In genomic region chr14:31597446-31597845, GRCm38 (mm10) we compare ENCODE assay signal across 30 mouse cellular contexts. TPM values are rescaled to one million over a fixed set of nuclear protein-coding genes. Genes with fewer than 3 reads are reported as not detected.
DNase-seq lines count a peak whose midpoint lies in the region; ATAC-seq and TF ChIP-seq lines count a peak whose summit lies in the region.
"Had no signal": no experiment of that assay in that cellular context is flagged by ENCODE, and none has a peak within 500 bp of the region (broad histone marks: within the 10 kb centered on the region; RNA-seq: fewer than 3 reads in every experiment).

No protein-coding gene starts in this region.

- no peaks in the 10 kb centered on the region for H3K27me3 ChIP-seq in liver, postnatal 0 days (ENCODE audit: insufficient read depth, low read length)
- no peaks in the 10 kb centered on the region for H3K27me3 ChIP-seq in liver, embryonic 11.5 days (replicated peaks; ENCODE audit: control insufficient read depth, insufficient read depth, low read length)
- H3K27me3 ChIP-seq in CH12.LX (replicated peaks) = no peaks in the 10 kb centered on the region
- H3K27me3 ChIP-seq: embryonic facial prominence, embryonic 12.5 days; embryonic facial prominence, embryonic 15.5 days; hindbrain, embryonic 12.5 days; hindbrain, embryonic 15.5 days; intestine, embryonic 15.5 days had no signal

- H3K4me3 ChIP-seq in liver, postnatal 0 days (ENCODE audit: low read depth, low read length) = no peak overlapping the region
- no peak overlapping the region for H3K4me3 ChIP-seq in liver, embryonic 11.5 days (ENCODE audit: low read depth, low read length)
- H3K4me3 ChIP-seq in CH12.LX (replicated peaks in 1 of 3; ENCODE audit: low read depth in 2 of 3, low read length in 2 of 3, poor library complexity in 1 of 3) = no peak overlapping the region
- H3K4me3 ChIP-seq: embryonic facial prominence, embryonic 12.5 days; embryonic facial prominence, embryonic 15.5 days; heart, adult 2 months; heart, embryonic 10.5 days; hindbrain, embryonic 12.5 days; hindbrain, embryonic 15.5 days; intestine, embryonic 15.5 days had no signal

- no peaks in the 10 kb centered on the region for H3K9me3 ChIP-seq in liver, postnatal 0 days (ENCODE audit: low read length)
- no peaks in the 10 kb centered on the region for H3K9me3 ChIP-seq in liver, embryonic 11.5 days (ENCODE audit: control insufficient read depth, low read length)
- peaks cover 4% of the 10 kb centered on the region for H3K9me3 ChIP-seq in CH12.LX (replicated peaks; ENCODE audit: low read length)
- H3K9me3 ChIP-seq: embryonic facial prominence, embryonic 15.5 days; heart, embryonic 10.5 days; hindbrain, embryonic 12.5 days; hindbrain, embryonic 15.5 days; intestine, embryonic 15.5 days had no signal

- no peak for TF ChIP-seq EP300 in liver, postnatal 0 days (IDR thresholded peaks at IDR 0.05; ENCODE audit: low read depth)
- TF ChIP-seq EP300 in CH12.LX (IDR thresholded peaks at IDR 0.05; ENCODE audit: low read length) = peak; percentile 55

- H3K36me3 ChIP-seq in liver, postnatal 0 days (replicated peaks; ENCODE audit: insufficient read depth, low read length) = no peaks in the 10 kb centered on the region
- no peaks in the 10 kb centered on the region for H3K36me3 ChIP-seq in liver, embryonic 11.5 days (ENCODE audit: control insufficient read depth, insufficient read depth, low read length)
- no peaks in the 10 kb centered on the region for H3K36me3 ChIP-seq in CH12.LX (replicated peaks in 1 of 2; ENCODE audit: control insufficient read depth in 1 of 2, insufficient read depth in 1 of 2, low read length in 1 of 2)
- H3K36me3 ChIP-seq: embryonic facial prominence, embryonic 12.5 days; embryonic facial prominence, embryonic 15.5 days; heart, embryonic 10.5 days; hindbrain, embryonic 12.5 days; hindbrain, embryonic 15.5 days; intestine, embryonic 15.5 days had no signal

- peak overlapping the region; percentile 19; the same call in 1 of the 2 replicates for H3K27ac ChIP-seq in liver, postnatal 0 days (ENCODE audit: low read depth)
- no peak overlapping the region for H3K27ac ChIP-seq in liver, embryonic 11.5 days (ENCODE audit: low read depth, low read length)
- H3K27ac ChIP-seq in CH12.LX (ENCODE audit: insufficient read depth, low read depth) = peak overlapping the region; percentile 41; the same call in 1 of the 2 replicates
- H3K27ac ChIP-seq: embryonic facial prominence, embryonic 12.5 days; embryonic facial prominence, embryonic 15.5 days; heart, adult 2 months; heart, embryonic 10.5 days; hindbrain, embryonic 12.5 days; hindbrain, embryonic 15.5 days; intestine, embryonic 15.5 days had no signal

- no peak for ATAC-seq in liver, postnatal 0 days
- ATAC-seq in liver, embryonic 11.5 days (replicated peaks; ENCODE audit: low FRiP score) = no peak
- ATAC-seq: forebrain, embryonic 14.5 days; forebrain, postnatal 0 days; intestine, embryonic 15.5 days had no signal

- no peak for TF ChIP-seq CTCF in liver, postnatal 0 days (IDR thresholded peaks at IDR 0.05; ENCODE audit: low read depth)
- no peak for TF ChIP-seq CTCF in CH12.LX (conservative IDR thresholded peaks at IDR 0.05 in 1 of 2, IDR thresholded peaks at IDR 0.05 in 1 of 2; ENCODE audit: low read depth in 2 of 2, low read length in 2 of 2)

- H3K79me2 ChIP-seq in CH12.LX (replicated peaks; ENCODE audit: control insufficient read depth, extremely low read depth, insufficient read depth, poor library complexity, severe bottlenecking) = no peaks in the 10 kb centered on the region

- no peak for TF ChIP-seq RAD21 in CH12.LX (IDR thresholded peaks at IDR 0.05; ENCODE audit: low read depth, low read length)

- H3K4me1 ChIP-seq in liver, postnatal 0 days (ENCODE audit: insufficient read depth) = peaks cover 10% of the 10 kb centered on the region; the same call in 1 of the 2 replicates
- peaks cover 5% of the 10 kb centered on the region for H3K4me1 ChIP-seq in liver, embryonic 11.5 days (replicated peaks; ENCODE audit: control insufficient read depth, insufficient read depth, low read length)
- peaks cover 22 to 50% of the 10 kb centered on the region in 2 experiments for H3K4me1 ChIP-seq in CH12.LX (ENCODE audit: control insufficient read depth in 1 of 2, insufficient read depth in 2 of 2)
- H3K4me1 ChIP-seq: embryonic facial prominence, embryonic 12.5 days; embryonic facial prominence, embryonic 15.5 days; heart, embryonic 10.5 days; hindbrain, embryonic 12.5 days; hindbrain, embryonic 15.5 days; intestine, embryonic 15.5 days had no signal

- DNase-seq in liver, postnatal 0 days = no peak
- DNase-seq in liver, embryonic 11.5 days (ENCODE audit: low spot score) = no peak
- DNase-seq in CH12.LX (ENCODE audit: extremely low read depth) = peak; percentile 83
- peak; percentile 17 for DNase-seq in induced T-regulatory cell, adult 2 months (ENCODE audit: low read depth)
- DNase-seq in adrenal gland, postnatal 25 days = no peak
- DNase-seq in spleen, postnatal 10 days (ENCODE audit: low spot score in 2 of 2) = no peak
- DNase-seq in urinary bladder, adult 2 months (ENCODE audit: low spot score) = no peak
- DNase-seq: adrenal gland, adult 8-10 months; adrenal gland, postnatal 36 days; cerebellum, adult 18-20 months; cerebellum, adult 9-11 months; cerebellum, postnatal 25 days; forebrain, postnatal 0 days; gastrocnemius, postnatal 25 days; heart, adult 2 months had no signal

- in situ Hi-C loops in CH12.LX (cut with MboI; ENCODE audit: low pct_ligation_motif_present, low pct_unique_long_range_greater_than_20kb, low sequenced_read_pairs) = loop anchor here (5.0 kb wide), 1 partner anchor 70 kb away; no protein-coding TSS in a partner anchor

- TF ChIP-seq POLR2A in CH12.LX (IDR thresholded peaks at IDR 0.05; ENCODE audit: low read depth, low read length) = no peak

- dilution Hi-C loops in CH12.LX (cut with MboI; ENCODE audit: extremely low pct_ligation_motif_present, extremely low pct_unique_long_range_greater_than_20kb, low sequenced_read_pairs) = no loop called here

- H3K9ac ChIP-seq in liver, postnatal 0 days (replicated peaks) = no peak overlapping the region
- no peak overlapping the region for H3K9ac ChIP-seq in liver, embryonic 11.5 days (ENCODE audit: low read depth, low read length)
- H3K9ac ChIP-seq in CH12.LX (ENCODE audit: insufficient read depth, low read depth) = no peak overlapping the region
- H3K9ac ChIP-seq: embryonic facial prominence, embryonic 12.5 days; embryonic facial prominence, embryonic 15.5 days; forebrain, postnatal 0 days; hindbrain, embryonic 12.5 days; hindbrain, embryonic 15.5 days; intestine, embryonic 15.5 days had no signal

- 79% methylated on average over 4 of the region's 4 CpGs for WGBS in liver, postnatal 0 days (ENCODE audit: insufficient replicate concordance)
- WGBS in liver, embryonic 11.5 days = 90% methylated on average over 4 of the region's 4 CpGs

- no peak overlapping the region for H3K4me2 ChIP-seq in liver, postnatal 0 days (ENCODE audit: low read depth, low read length)
- no peak overlapping the region for H3K4me2 ChIP-seq in liver, embryonic 11.5 days
- H3K4me2 ChIP-seq in CH12.LX (ENCODE audit: insufficient read depth, low read depth, poor library complexity, severe bottlenecking) = 0 out of 2 replicates have a peak overlapping the region, but pooled peaks have one; percentile 3
- H3K4me2 ChIP-seq: embryonic facial prominence, embryonic 12.5 days; embryonic facial prominence, embryonic 15.5 days; hindbrain, embryonic 12.5 days; hindbrain, embryonic 15.5 days; intestine, embryonic 15.5 days had no signal

TF ChIP-seq in CH12.LX, 34 proteins besides CTCF, POLR2A, EP300 and RAD21 (continues in another document):
- TF ChIP-seq MXI1 (IDR thresholded peaks at IDR 0.05; ENCODE audit: low read depth, low read length) (0 out of 2 replicates have a peak, but pooled peaks have one; percentile 23), IRF4 (IDR thresholded peaks at IDR 0.05; ENCODE audit: low read depth, low read length) (peak; percentile 49), ZMIZ1 (IDR thresholded peaks at IDR 0.05; ENCODE audit: low read depth, low read length) (0 out of 2 replicates have a peak, but pooled peaks have one; percentile 43), MEF2A (IDR thresholded peaks at IDR 0.05; ENCODE audit: borderline replicate concordance, low read depth, low read length) (0 out of 2 replicates have a peak, but pooled peaks have one; percentile 21), CHD2 (IDR thresholded peaks at IDR 0.05; ENCODE audit: low read length) (no peak)

RNA-seq across cellular contexts. Expression of gene Colq, which starts 6.3 kb away (rescaled TPM):
- 0.29 and 0.52 TPM in 2 replicates for polyA plus RNA-seq in liver, postnatal 0 days (2015; fragmentation: Nextera tagmentation; extraction: Ambion mirVana)
- 0.45 and 0.70 TPM in 2 replicates for polyA plus RNA-seq in liver, embryonic 11.5 days (2014; fragmentation: Nextera tagmentation; extraction: Ambion mirVana)
- total RNA-seq in CH12.LX (2012; rRNA removed) = 2.5 and 4.2 TPM in 2 replicates
- total RNA-seq in CH12.LX (2014; rRNA removed) = 1.5 and 1.7 TPM in 2 replicates
- polyA plus RNA-seq in CH12.LX (2012; ENCODE audit: insufficient read length, low read depth) = 4.6 and 5.1 TPM in 2 replicates
- not detected in 2 replicates for total RNA-seq in adrenal gland, postnatal 25 days (2021)
- 0.66 and 0.88 TPM in 2 replicates for polyA plus RNA-seq in urinary bladder, adult 2 months (2012; rRNA removed)
- total RNA-seq: adrenal gland, postnatal 36 days; common myeloid progenitor, adult 5-6 weeks; hematopoietic stem cell, adult 5-6 weeks; MEL had no signal
- polyA plus RNA-seq: C2C12; forebrain, embryonic 11.5 days had no signal

RNA-seq across cellular contexts. Expression of gene Gm49387, which starts 43.2 kb away (rescaled TPM):
- 0.89 and 3.9 TPM in 2 replicates for polyA plus RNA-seq in liver, postnatal 0 days (2015; fragmentation: Nextera tagmentation; extraction: Ambion mirVana)
- 0.19 and 1.9 TPM in 2 replicates for polyA plus RNA-seq in liver, embryonic 11.5 days (2014; fragmentation: Nextera tagmentation; extraction: Ambion mirVana)
- total RNA-seq in CH12.LX (2012; rRNA removed) (not detected in 2 replicates), CH12.LX (2014; rRNA removed) (not detected in 2 replicates)
- polyA plus RNA-seq in CH12.LX (2012; ENCODE audit: insufficient read length, low read depth) = 0.71 TPM in 1 of 2 replicates, not detected in the other
- total RNA-seq in adrenal gland, postnatal 25 days (2021) = 0.62 and 1.2 TPM in 2 replicates
- not detected in 2 replicates for polyA plus RNA-seq in urinary bladder, adult 2 months (2012; rRNA removed)
- total RNA-seq: adrenal gland, adult 8-10 months; adrenal gland, postnatal 36 days; common myeloid progenitor, adult 5-6 weeks; forebrain, postnatal 0 days; gastrocnemius, adult 8-10 months; hematopoietic stem cell, adult 5-6 weeks; MEL had no signal
- polyA plus RNA-seq: C2C12; forebrain, embryonic 11.5 days; forebrain, embryonic 14.5 days; frontal cortex, adult 2 months; gonadal fat pad, adult 2 months; hindbrain, embryonic 15.5 days had no signal

RNA-seq across cellular contexts. Expression of gene Btd, which starts 43.4 kb away (rescaled TPM):
- 40.3 and 44.1 TPM in 2 replicates for polyA plus RNA-seq in liver, postnatal 0 days (2015; fragmentation: Nextera tagmentation; extraction: Ambion mirVana)
- 11.4 and 13.3 TPM in 2 replicates for polyA plus RNA-seq in liver, embryonic 11.5 days (2014; fragmentation: Nextera tagmentation; extraction: Ambion mirVana)
- total RNA-seq in CH12.LX (2012; rRNA removed) (14.1 and 16.2 TPM in 2 replicates), CH12.LX (2014; rRNA removed) (22.5 and 23.0 TPM in 2 replicates)
- 18.2 and 25.4 TPM in 2 replicates for polyA plus RNA-seq in CH12.LX (2012; ENCODE audit: insufficient read length, low read depth)
- 65.9 and 70.8 TPM in 2 replicates for total RNA-seq in adrenal gland, postnatal 25 days (2021)
- 25.4 and 27.7 TPM in 2 replicates for polyA plus RNA-seq in urinary bladder, adult 2 months (2012; rRNA removed)

RNA-seq across cellular contexts. Expression of gene Hacl1, which starts 43.6 kb away (rescaled TPM):
- polyA plus RNA-seq in liver, postnatal 0 days (2015; fragmentation: Nextera tagmentation; extraction: Ambion mirVana) = 310 and 342 TPM in 2 replicates
- 8.1 and 10.5 TPM in 2 replicates for polyA plus RNA-seq in liver, embryonic 11.5 days (2014; fragmentation: Nextera tagmentation; extraction: Ambion mirVana)
- 14.3 and 20.2 TPM in 2 replicates for total RNA-seq in CH12.LX (2012; rRNA removed)
- total RNA-seq in CH12.LX (2014; rRNA removed) = 22.6 and 23.7 TPM in 2 replicates
- polyA plus RNA-seq in CH12.LX (2012; ENCODE audit: insufficient read length, low read depth) = 13.6 and 13.7 TPM in 2 replicates
- total RNA-seq in adrenal gland, postnatal 25 days (2021) = 53.2 and 69.0 TPM in 2 replicates
- polyA plus RNA-seq in urinary bladder, adult 2 months (2012; rRNA removed) = 19.3 and 24.1 TPM in 2 replicates

Comparison
In these comparisons a context has a peak if more than half of its experiments do, and no peak if none do; other contexts are left out.
1. DNase-seq: peak in CH12.LX (single experiment) and induced T-regulatory cell, adult 2 months (single experiment); none in liver, postnatal 0 days (single experiment), liver, embryonic 11.5 days (single experiment), adrenal gland, postnatal 25 days (single experiment), spleen, postnatal 10 days (0 of 2) and urinary bladder, adult 2 months (single experiment).